Mouse (Mus musculus): ENCODE measurements around the gene Gm10721.
"Not testable (repeated sequence)": the region's sequence is repeated elsewhere in the genome, so short reads cannot be mapped to it uniquely, and the experiment has no call there.

DNA sequence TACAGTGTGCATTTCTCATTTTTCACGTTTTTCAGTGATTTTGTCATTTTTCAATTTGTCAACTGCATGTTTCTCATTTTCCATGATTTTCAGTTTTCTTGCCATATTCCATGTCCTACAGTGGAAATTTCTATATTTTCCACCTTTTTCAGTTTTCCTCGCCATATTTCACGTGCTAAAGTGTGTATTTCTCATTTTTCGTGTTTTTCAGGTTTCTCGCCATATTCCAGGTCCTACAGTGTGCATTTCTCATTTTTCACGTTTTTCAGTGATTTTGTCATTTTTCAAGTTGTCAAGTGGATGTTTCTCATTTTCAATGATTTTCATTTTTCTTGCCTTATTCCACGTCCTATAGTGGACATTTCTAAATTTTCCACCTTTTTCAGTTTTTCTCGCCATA is 23.6 kb downstream of the Gm10721 start, which contains the start of gene Gm10715:
- TF ChIP-seq CTCF, EP300 (IDR thresholded peaks at IDR 0.05; ENCODE audit: low read depth): not testable (repeated sequence)
